Mouse (Mus musculus) E14TG2a.4 (cell line): ENCODE data around the gene Hist1h2ad.
A peak's percentile ranks its signal among the peaks of the same experiment; 100 is the strongest.
"Not testable (repeated sequence)": the region's sequence is repeated elsewhere in the genome, so short reads cannot be mapped to it uniquely, and the experiment has no call there.

ENCODE experiments used
- H3K27me3 ChIP-seq: 2 replicates; pipeline ENCODE4 v1.6.1; 2014; ENCODE audit warnings: low read length, control low read depth; ENCODE audit not compliant: insufficient read depth
- H3K36me3 ChIP-seq: 2 replicates; pipeline ENCODE4 v1.6.1; 2014; ENCODE audit warnings: low read length, control low read depth; ENCODE audit not compliant: insufficient read depth
- H3K4me1 ChIP-seq: replicated peaks from 2 replicates; pipeline ENCODE4 v1.6.1; 2014; ENCODE audit warnings: low read depth, low read length, control low read depth
- H3K4me3 ChIP-seq: replicated peaks from 2 replicates; pipeline ENCODE4 v1.5.1; 2014; ENCODE audit warnings: mild to moderate bottlenecking, low read length
- H3K9me3 ChIP-seq: 2 replicates; pipeline ENCODE4 v1.6.1; 2014; ENCODE audit warnings: low read length, control low read depth
- CTCF ChIP-seq: conservative IDR thresholded peaks from 2 replicates; pipeline ENCODE4 v1.5.1; 2014; ENCODE audit warnings: low read length
- NANOG ChIP-seq: IDR thresholded peaks from 2 replicates; pipeline ENCODE4 v1.6.1; 2014; ENCODE audit warnings: borderline replicate concordance, low read length, mixed read lengths
- POU5F1 ChIP-seq: IDR thresholded peaks from 2 replicates; pipeline ENCODE4 v1.6.1; 2014; ENCODE audit warnings: low read length, borderline replicate concordance

Gene Hist1h2ad

GRCm38 (mm10) chr13:23573898-23574524 lies at the start of gene Hist1h2ad, which contains the start of gene Hist1h2bf:
Gene Hist1h2ad, plus strand, starts transcription at chr13:23574381.
Gene Hist1h2bf, minus strand, starts transcription at chr13:23574196.
- not testable (repeated sequence) for H3K27me3 ChIP-seq, H3K36me3 ChIP-seq, H3K9me3 ChIP-seq
- H3K4me1 ChIP-seq = peaks cover 24% of the 10 kb centered on the region
- peak within 1 kb of the TSS; percentile 78 for H3K4me3 ChIP-seq

GRCm38 (mm10) chr13:23524654-23525053 lies 49.5 kb upstream of the Hist1h2ad start:
- TF ChIP-seq NANOG (no peak), CTCF (peak; percentile 91)
- H3K4me1 ChIP-seq = peaks cover 41% of the 10 kb centered on the region
- no peaks in the 10 kb centered on the region for H3K9me3 ChIP-seq
- H3K4me3 ChIP-seq = no peak overlapping the region
- no peaks in the 10 kb centered on the region for H3K27me3 ChIP-seq
- no peaks in the 10 kb centered on the region for H3K36me3 ChIP-seq

GRCm38 (mm10) chr13:23525901-23526300 lies 48.3 kb upstream of the Hist1h2ad start:
- peaks cover 32% of the 10 kb centered on the region for H3K4me1 ChIP-seq
- peak overlapping the region; percentile 80 for H3K4me3 ChIP-seq
- no peaks in the 10 kb centered on the region for H3K36me3 ChIP-seq
- H3K27me3 ChIP-seq = no peaks in the 10 kb centered on the region
- H3K9me3 ChIP-seq = no peaks in the 10 kb centered on the region
- TF ChIP-seq POU5F1 (no peak), NANOG (no peak), CTCF (no peak)

- no peak for TF ChIP-seq POU5F1
- TF ChIP-seq CTCF = no peak
- TF ChIP-seq NANOG = no peak
- Histone ChIP-seq H3K4me3 (peak overlapping the region; percentile 80), H3K36me3 (no peaks in the 10 kb centered on the region), H3K4me1 (peaks cover 28% of the 10 kb centered on the region), H3K27me3 (no peaks in the 10 kb centered on the region), H3K9me3 (no peaks in the 10 kb centered on the region)
Observed at GRCm38 (mm10) chr13:23526312-23526711, 47.9 kb upstream of the Hist1h2ad start.

GRCm38 (mm10) chr13:23529005-23529404 lies 45.2 kb upstream of the Hist1h2ad start:
- peaks cover 39% of the 10 kb centered on the region for H3K4me1 ChIP-seq
- no peaks in the 10 kb centered on the region for H3K27me3 ChIP-seq
- no peaks in the 10 kb centered on the region for H3K9me3 ChIP-seq
- TF ChIP-seq POU5F1 = no peak
- TF ChIP-seq CTCF = no peak
- no peak for TF ChIP-seq NANOG
- no peak overlapping the region for H3K4me3 ChIP-seq
- no peaks in the 10 kb centered on the region for H3K36me3 ChIP-seq

DNA sequence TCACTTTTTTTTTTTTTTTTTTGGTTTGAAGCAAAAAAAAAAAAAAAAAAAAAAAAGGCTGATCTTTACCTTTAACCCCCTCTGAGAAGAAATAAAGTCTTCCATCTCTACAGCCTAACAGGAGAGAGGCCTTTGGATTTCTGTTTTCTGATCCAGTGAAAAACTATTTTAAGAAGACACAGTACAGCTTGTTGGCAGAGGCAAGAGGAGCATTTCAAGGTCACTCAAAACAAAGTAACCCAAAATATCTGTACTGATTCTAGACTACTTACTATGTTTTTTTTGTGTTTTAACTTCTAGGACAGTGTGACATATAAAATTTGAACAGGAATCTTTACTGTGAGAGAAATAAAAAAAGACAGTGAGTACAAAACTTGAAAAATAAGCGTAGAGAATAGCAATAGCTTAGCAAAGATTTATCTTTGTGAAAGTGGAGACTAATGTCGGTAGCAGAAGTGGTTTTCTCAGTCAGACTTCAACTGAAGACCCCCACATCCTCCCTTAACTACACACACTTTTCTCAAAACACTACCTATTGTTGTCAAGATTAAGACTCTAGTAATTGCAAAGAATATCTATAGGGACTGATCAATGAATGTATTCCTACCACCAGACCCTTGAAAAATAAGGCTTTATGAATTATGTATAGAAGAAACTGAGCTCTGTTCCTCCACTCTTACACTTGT lies 44.6 kb upstream of the Hist1h2ad start:
- Histone ChIP-seq H3K9me3 (no peaks in the 10 kb centered on the region), H3K27me3 (no peaks in the 10 kb centered on the region), H3K4me3 (peak overlapping the region; percentile 83), H3K4me1 (peaks cover 39% of the 10 kb centered on the region), H3K36me3 (no peaks in the 10 kb centered on the region)
- no peak for TF ChIP-seq CTCF
- TF ChIP-seq POU5F1 = no peak
- TF ChIP-seq NANOG = no peak

DNA sequence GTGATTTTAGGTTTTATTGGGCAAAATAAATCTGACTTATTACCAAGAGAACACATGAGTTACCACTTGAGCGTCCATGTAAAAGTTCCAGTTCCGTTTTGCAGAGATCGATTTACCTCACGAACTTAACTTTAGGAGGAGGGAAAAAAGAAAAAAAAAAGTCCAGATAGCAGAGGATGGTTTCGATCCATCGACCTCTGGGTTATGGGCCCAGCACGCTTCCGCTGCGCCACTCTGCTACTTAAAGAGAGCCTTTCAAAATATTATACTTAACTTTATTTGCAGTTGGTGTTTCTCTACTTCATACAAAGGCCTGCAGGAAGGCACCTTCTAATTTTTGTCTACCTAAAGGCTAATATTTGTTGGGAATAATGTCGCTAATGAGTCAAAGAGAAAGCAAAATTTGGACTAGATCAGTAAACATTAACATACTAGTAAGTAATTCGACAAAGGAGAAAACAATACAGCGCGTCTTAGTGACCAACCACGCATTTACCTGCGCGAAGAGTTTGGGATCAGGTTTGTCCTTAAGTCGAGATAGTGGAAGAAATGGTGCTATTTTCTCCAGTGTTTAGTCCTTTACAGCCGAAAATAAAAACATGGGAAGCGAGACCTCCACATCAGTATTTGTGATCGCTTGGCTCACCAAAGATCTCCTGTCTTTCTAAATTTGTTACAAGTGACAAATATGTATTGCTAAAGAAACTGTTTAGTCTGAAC lies 43.8 kb upstream of the Hist1h2ad start:
- no peaks in the 10 kb centered on the region for H3K27me3 ChIP-seq
- H3K36me3 ChIP-seq = no peaks in the 10 kb centered on the region
- H3K4me1 ChIP-seq = peaks cover 34% of the 10 kb centered on the region
- TF ChIP-seq NANOG (no peak), POU5F1 (no peak), CTCF (no peak)
- H3K9me3 ChIP-seq = no peaks in the 10 kb centered on the region
- H3K4me3 ChIP-seq = peak overlapping the region; percentile 83

- Histone ChIP-seq H3K4me1 (peaks cover 29% of the 10 kb centered on the region), H3K27me3 (no peaks in the 10 kb centered on the region), H3K9me3 (no peaks in the 10 kb centered on the region), H3K36me3 (no peaks in the 10 kb centered on the region), H3K4me3 (peak within 1 kb of the TSS; percentile 83)
- no peak for TF ChIP-seq POU5F1
Observed at GRCm38 (mm10) chr13:23530901-23531875, 43.0 kb upstream of the Hist1h2ad start, which contains the start of gene Hist1h4h. Gene Hist1h4h, plus strand, starts transcription at chr13:23531050.
